Mouse (Mus musculus) gastrocnemius, postnatal 10 days (tissue): ENCODE data around the gene Isy1. TPM values are rescaled to one million over a fixed set of nuclear protein-coding genes. Genes with fewer than 3 reads are reported as not detected.

ENCODE experiments used
- DNase-seq: peaks from one replicate; pipeline ENCODE4 v3.0.0; 2021; ENCODE audit warnings: mixed read lengths
- total RNA-seq, 2 experiments: library from RNA; stranded (reverse); gene quantifications; 2 replicates each; pipeline ENCODE4 v1.2.3; 2021

Gene Isy1
- total RNA-seq, 2 experiments from 2014 or later: 22.0 to 26.9 TPM

DNA sequence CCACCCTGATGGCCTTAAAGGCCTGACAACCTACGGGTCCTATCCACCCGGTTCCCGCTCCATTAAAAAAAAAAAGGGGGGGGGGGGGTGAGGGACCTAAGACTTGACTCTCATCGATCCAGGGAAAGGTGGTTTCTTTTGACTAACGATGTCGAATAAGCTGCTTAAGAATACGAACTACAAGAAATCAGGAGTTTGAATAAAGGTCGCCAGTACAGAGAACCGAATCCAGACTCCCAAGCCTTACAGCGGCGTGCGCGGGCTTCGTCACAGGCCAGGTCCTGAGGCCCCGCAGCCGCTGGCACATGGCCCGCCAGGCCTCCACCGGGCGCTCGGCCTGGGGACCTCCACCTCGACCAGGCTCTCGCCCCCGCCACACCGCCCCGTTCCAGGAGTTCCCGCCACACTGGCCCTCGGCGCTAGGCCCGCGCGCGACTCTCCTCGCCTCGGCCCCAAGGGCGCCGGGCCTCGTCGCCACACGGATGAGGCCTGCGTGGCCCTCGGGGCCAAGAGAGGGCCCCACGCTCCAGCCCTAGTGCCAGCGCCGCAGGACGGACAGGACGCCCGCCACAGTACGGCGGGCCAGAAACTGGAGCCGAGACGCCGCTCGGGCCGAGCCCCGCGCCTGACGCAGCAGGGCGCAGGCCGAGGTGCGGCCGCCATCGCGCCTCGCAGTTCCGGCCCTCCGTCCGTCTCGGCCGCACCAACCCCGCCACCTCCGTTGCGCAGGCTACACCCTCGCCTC, 11.7 kb upstream of the Isy1 start:
- peak; percentile 70 for DNase-seq

DNA sequence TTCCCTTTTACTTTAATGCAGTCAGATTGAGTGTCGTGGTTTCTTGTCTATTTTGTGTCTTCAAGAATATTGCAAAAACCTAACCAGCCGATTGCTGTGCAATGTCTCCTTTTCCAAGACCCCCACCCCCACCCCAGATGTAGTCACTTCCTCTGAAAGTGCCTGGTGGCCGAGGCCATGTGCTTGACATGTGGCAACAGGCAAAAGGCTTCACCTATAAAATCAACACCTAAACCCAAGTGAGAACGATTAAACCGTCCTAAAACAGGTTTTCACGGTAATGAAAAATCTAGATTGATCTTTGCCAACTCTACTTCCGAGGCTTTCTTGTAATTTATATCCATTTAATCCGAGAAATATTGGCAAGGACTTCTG, 11.2 kb upstream of the Isy1 start:
- DNase-seq: no peak

DNA sequence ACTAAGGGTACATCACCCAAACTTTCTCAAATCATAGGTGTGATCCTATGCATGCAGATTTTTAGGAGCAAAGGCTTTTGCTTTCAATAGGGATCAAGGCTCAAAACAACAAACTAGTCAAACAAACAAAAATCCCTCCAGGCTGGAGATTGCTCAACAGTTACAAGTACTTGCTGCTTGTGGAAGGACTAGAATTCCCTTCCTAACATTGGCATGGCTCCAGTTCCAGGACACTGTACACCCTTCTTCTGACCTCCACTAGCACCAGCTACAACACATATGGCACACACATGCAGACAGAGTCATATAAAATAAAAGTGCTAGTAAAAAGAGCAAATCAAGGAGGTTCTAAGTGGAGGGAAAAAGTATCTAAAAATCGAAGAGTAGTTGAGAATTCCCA, 8.2 kb upstream of the Isy1 start:
- no peak for DNase-seq

DNA sequence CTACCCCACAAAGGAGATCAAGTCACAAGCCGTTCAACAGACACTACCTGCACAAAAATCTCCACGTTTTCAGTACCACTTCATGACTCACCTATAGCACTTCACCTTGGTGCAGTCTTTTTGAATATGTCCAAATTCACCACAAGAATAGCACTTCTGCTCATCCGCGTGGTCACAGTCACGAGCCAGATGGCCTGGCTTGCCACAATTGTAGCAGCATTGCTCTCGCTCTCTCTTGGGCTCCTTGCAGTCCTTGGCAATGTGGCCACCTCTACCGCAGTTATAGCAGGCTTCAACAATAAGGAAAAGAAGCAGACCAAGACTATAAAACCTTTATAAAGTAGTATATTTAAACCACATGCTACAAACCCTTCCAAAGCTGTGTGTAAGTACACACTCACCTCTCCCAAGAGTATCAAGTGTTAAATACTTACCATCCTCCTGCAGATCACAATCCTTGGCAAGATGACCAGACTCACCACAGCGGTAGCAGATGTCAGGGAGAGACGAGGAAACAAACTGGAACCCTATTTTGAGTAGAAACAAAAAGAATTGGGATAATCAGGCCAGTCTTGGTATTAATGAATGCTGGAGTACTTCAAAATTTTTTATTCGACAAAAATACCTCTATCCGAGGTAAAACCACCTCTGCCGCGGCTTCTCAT, 6.6 kb upstream of the Isy1 start:
- DNase-seq: no peak

DNA sequence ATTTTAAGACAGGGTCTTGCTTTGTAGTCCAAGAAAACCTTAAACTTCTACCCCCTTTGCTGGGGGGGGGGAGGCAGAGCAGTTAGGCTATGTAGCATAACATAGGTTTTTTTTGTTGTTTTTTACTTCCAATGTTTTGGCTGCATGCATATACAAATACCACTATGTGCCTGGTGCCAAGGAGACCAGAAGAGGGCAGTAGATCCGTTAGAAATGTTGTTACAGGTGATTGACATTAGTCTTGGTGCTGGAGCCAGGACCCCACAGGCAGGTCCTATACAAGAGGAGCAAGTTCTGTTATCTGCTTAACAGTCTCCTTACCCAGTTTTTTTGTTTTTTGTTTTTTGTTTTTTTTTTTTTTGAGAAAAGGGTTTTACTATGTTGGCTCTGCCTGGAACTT, 3.7 kb upstream of the Isy1 start:
- no peak for DNase-seq

DNA sequence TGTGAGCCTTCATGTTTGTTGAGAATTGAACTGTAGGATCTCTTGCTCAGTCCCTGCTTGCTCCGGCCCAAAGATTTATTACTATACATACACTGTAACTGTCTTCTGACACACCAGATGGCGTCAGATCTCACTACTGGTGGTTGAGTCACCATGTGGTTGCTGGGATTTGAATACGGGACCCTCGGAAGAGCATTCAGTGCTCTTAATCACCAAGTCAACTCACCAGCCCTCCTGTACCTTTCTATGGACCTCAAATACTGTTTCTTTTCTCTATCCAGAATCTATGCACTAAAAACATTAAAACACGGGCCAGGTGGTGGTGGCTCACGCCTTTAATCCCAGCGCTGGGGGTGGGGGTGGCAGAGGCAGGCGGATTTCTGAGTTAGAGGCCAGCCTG, 3.0 kb upstream of the Isy1 start:
- DNase-seq: no peak

DNA sequence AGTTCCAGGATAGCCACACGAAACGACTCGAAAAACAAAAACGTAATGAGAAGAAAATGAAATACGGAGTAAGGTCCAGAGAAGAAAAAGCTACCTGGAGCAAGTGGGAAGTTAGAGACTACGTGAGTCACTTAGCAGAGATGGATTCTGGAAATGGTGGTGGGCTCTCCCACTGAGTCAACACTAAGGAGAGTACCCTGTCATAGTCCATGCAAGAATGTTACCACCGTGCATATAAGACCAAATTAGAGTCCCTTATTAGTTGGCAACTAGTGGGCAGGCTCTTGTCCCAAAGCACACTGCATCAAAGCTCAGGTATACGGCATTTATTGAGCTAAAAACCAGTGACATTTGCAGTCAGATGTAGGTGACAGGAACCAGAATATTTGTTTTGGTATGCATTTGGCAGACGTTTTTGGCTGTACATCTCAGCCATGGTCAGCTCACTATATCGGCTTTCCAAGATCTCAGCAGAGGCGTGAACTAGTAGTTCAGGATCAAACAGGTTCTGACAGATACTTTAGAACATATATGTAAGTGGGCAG, 1.3 kb upstream of the Isy1 start:
- DNase-seq: no peak

DNA sequence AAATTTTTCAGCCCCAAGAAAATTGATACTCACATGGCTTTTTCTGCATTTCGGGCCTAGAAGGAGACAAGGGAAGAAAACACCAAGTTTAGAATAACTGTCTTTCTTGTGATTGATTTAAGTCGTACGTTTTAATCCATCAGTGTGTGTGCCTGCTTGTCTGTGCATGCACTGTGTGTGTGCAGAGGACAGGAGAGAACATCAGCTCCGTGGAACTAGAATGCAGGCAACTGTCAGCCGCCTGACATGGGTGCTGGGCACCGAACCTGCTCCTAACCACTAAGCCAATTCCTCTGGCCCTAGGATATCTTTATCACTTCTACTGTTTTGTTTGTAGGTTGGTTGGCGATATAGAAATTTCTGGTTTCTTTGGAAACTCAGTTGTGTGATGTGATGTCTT, 2.9 kb downstream of the Isy1 start, which contains the start of gene Gm45140:
Gene Gm45140, minus strand, starts transcription at position 101 of the 400 bp plus-strand sequence.
- no peak for DNase-seq

DNA sequence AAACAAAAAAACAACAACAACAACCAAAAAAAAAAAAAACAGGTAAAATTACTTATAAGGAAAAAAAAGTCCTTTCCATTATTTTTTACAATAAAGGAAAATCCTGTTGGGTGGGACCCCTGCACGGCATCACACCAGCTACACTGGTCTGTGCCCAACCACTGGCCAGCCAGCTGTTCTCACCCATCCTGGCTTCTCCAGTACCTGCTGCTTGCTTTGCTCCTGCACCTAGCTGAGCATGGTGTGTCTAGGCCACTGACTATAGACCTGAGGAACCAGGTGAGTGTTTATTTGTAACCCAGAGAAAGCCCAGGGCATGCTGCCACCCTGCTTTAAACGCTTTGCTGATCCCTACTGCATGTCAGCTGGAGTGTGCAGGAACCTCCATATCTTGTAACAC, 18.2 kb downstream of the Isy1 start:
- no peak for DNase-seq

DNA sequence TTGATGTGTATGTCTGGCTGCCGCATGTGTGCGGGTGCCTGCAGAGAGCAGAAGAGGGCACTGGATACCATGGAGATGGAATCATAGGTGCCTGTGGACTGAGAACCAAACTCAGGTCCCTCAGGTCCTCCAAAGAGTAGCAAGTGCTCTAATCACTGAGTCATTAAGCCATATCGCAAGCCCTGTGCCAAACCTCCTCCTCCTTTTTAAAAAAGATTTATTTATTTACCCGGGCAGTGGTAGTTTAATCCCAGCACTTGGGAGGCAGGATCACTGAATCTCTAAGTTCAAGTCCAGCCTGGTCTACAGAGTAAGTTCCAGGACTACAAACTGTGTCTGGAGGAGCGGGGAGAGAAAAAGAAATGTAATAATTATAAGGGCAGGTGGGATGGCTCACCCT, 24.1 kb downstream of the Isy1 start:
- no peak for DNase-seq

DNA sequence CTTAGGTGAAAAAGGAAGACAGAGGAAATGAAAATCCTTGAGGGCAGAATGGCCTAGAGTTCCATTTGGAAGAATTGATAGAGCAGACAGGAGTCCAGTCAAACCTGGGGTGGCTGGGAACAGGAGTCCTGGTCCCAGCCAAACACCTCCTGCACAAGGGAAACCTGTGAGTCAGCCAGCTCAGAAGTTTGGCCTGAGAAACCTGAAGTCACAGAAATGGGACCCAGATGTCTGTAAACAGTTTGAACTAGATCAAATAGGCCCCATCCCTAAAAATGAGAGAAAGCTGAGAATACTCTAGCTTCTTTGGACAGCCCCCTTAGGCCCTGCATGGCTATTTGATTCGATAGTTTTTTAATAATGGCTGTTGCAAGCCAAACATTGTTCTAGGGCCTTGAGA, 25.9 kb downstream of the Isy1 start:
- no peak for DNase-seq

DNA sequence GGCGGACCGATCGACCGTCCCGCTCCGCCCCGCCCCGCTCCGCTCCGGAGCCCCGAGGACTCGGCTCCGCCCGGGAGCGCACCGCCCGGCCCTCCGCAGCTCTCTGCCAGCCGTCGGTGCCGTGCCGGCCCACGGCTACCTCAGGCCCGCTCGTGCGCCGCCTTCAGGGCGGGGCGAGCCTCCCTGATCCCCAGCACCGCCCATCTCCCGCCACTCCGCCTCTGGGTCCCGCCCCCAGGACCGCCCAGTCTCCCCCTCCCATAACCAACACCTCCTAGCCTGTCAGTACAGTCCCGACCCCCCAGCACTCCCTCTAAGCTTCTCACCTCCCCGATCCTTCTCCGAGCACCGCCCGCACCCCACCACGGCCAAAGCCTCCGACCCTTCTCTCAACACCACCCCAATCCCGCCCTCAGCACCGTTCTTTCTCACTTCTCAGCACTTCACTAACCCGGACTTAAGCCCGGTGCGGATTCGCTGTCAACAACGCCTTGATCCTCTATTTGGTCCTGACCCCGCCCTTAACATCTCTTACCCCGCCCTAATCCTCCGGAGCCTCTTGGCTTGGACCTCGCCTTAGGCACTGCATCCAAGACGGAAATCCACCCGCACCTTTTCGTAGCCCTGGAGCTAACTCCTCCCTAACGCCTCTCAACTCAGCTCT, 26.8 kb downstream of the Isy1 start, which contains the start of gene Rab43:
Gene Rab43, minus strand, starts transcription at position 490 of the 664 bp plus-strand sequence.
- DNase-seq: peak; percentile 93

DNA sequence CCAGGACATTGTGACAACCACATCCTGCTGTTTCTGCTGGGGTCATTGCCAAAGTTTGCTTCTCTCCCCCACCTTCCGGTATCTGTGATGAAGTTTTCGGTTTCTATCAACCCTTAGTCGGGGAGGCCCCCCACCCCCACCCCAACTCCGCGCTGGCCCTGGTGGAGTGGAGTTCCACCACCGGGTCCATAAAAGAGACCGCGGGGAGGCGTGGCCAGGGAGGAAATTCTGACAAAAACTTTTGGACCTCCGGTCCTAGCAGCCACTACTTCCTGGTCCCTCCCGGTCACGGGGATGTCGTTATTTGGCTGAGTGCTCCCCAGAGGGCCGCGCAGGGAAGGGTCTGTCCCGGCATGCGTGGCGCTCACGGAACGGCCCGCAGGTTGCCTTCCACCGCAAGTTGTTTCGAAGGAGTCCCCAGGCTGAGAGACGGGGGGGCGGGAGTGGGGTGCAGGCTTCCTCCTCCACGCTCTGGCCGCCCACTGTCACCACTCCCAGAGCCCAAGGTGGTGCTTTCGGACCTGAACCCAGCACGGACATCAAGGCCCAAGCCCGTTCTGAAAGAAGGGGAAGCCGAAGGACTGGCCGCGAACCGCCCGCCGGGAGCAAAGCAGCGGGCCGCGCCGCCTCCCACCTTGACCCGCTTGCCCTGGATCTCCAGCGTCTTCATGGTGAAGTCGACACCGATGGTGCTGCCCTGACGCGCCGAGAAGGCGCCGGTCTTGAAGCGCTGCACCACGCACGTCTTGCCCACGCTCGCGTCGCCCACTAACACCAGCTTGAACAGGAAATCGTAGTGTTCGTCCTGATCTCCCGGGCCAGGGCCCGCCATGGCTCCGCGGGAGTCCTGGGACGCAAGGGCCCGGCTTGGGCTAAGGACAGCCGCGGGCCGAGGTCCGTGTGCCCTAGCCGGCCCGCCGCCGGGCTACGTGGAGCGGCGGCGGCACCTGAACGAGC, 27.6 kb downstream of the Isy1 start:
- peak; percentile 60 for DNase-seq

DNA sequence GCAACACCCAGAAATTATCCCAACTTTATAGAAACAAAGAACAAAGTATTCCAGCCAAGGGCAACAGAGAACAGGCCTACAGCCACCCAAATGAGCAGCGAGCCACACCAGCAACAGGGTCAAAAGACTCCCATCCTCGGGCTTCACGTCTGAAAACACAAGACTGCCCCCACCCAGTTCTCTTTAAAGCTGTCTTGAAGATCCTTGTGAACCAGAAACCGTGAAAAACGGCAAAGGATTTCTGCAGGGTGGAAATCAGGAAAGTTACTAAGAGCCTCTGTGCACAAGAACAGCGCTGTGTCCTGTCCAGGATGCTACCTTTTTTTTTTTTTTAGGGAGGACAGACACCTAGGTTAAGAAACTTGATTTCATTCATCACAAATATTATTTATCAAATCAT, 28.3 kb downstream of the Isy1 start:
- DNase-seq: no peak

DNA sequence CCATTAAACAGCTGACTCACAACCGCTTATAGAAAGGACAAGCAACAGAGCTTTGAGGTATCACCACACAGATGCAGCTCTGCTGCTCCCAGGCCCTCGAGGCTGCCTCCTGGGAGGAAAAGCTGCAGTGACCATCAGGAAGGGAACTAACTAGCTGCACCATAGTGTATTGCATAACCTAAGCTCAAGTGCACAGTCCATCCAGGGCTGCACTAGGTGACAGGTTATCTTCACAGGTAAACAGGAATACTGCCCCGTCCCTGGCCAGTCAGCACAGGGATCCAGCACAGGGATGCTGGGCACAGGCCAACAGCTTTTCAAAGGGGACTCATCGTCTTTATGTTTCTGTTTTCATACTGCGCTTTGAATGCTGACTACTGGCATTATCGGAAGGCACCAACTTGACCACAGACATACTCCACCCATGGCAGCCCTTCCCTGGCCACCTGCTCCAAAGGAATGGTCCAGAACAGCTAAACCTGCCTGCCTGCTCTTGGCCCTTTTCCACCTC, 28.9 kb downstream of the Isy1 start:
- no peak for DNase-seq

DNA sequence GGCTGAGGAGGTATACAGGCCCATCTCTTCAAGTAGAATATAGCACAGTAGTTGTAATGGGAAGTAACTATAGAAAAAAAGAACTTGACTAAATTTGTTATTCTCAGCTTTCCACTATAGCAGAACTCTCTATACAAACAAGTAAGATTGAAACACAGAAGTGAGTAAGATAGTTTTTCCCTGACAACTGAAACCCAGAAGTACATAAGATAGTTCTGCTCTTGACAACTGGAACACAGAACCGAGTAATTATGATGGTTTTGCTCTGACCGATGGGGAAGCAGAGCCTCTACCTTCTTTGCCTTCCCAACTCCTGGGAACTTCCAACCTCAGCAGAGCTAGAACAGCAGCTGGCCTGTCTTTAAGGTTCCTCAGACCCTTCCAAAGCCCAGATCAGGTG, 29.5 kb downstream of the Isy1 start:
- DNase-seq: no peak

DNA sequence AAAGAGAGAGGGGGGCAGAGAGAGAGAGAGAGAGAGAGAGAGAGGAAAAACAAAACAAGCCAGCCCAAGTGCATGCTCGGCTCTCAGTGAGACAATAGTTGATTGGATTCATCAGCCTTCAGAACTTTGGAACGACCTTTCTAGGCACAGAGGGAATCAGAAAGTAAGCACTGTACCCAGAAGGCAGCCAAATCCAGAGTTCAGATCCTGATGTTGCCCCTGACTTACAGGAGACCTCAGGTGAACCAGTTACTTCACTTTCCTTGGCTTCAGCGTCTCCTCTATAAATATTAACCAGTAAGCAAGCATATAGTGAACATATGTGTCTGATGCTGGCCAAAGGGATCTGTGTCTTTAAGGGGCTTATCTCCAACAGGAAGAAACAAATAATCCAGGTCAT, 30.1 kb downstream of the Isy1 start:
- no peak for DNase-seq

DNA sequence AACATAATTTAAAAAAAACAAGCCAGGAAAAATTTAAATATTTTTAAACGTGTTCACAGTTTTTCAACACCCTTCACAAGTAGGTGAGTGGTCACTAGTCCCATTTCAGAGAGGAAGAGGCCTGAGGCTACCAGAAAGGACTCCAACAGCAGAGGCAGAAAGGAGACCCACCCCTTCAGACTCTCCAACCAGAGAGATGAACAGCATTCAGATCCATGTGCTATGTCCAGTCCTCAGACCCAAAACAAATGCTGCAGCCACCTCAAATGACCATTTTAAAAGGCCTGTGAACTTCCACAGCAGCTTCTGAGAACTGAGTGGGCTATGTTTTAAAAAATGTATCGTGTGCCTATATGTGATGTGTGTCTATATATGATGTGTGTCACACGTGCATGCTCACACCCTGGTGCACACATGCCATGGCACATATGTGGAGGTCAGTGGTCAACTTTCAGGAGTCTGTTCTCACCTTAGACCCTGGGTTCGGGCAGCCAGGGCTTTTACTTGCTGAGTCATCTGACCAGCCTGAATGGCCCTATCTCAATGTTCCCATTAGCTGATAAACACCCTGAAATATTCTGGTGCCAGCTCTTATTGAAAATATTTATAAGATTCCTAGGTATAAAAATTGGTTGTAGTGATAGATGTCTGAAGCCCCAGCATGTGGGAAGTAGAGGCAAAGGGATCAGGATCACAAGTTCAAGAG, 30.7 kb downstream of the Isy1 start:
- DNase-seq: no peak

DNA sequence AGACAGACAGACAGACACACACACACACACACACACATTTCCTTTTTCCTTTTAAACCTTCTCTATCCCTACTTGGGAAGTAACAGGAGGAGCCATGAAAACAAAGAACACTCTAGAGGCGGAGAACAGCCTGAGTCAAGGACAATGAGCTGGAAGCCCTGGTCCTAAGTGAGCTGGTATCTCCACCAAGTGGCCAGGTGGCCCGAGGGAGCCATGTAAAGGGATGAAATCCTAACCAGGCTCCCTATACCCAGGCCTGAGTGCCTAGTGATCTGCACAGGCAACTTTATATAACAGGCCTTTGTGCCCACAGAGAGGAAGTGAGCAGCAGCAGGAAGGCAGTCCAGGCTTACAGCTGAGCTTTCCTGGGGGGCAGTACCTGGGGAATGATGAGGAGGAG, 31.7 kb downstream of the Isy1 start:
- DNase-seq: no peak

DNA sequence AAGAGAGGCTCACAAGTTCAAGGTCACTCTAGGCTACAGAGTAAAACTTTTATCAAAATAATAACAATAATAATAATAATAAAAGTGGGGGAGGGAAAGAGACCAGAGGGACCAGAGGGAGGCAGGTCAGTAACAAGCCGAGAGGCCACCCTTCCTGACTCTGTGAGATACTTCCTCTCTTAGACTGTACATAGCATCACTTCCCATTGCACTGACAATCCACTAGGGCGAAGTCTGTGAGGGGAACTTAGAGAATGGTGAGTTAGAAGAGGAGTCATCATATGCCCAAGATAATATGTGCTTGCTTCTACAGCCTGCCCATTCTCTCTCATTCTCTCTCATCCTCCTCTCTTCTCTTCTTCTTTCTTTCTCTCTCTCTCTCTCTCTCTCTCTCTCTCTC, 32.6 kb downstream of the Isy1 start:
- DNase-seq: no peak

DNA sequence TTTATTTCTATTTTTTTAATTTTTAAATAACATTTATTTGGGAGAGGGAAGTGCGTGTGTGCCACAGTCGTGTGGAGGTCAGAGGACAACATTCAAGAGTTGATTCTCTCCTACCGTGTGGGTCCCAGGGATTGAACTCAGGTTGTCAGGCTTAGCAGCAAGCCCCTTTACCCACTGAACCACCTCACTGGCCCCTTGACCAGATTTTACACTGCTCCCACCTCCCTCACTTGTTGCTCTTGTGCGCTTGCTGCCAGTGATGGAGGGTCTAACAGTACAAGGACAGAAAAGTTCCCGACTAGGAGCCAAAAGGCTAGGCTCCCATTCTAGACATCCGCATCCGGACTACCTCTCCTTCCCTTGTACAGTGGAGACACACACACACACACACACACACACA, 33.1 kb downstream of the Isy1 start:
- no peak for DNase-seq
